Mouse (Mus musculus) midbrain, embryonic 15.5 days (tissue): ENCODE data around the gene Bscl2. TPM values are rescaled to one million over a fixed set of nuclear protein-coding genes. Genes with fewer than 3 reads are reported as not detected.

Experiments used
- microRNA-seq: library from miRNA; unstranded; fragments of <30 nt; microRNA quantifications from one replicate; pipeline ENCODE4, GENCODE M21; 2016
- polyA plus RNA-seq: library from polyadenylated mRNA; unstranded; fragments of >200 nt; fragmentation: Nextera tagmentation; extraction: Ambion mirVana; gene quantifications from 2 replicates; pipeline ENCODE4 v1.2.1, GENCODE M21; 2015

Bscl2 gene
- polyA plus RNA-seq, 1 experiment from 2014 or later, result 100 TPM

Small RNA genes lying within 50 kb of the gene (microRNA-seq; reads per million reads assigned to microRNA genes)
- gene Mir5136, result not detected

Other genes with a start within 250 kb of the Bscl2 start
- gene Slc22a8, start 246.2 kb upstream of the Bscl2 start, polyA plus RNA-seq, result 12.1 and 13.5 TPM in 2 replicates
- gene Slc22a6, start 219.4 kb upstream of the Bscl2 start, polyA plus RNA-seq, result 15.3 and 19.7 TPM in 2 replicates
- 0.81 and 0.86 TPM in 2 replicates for gene Chrm1, start 173.7 kb upstream of the Bscl2 start, polyA plus RNA-seq
- gene Slc3a2, start 114.1 kb upstream of the Bscl2 start, polyA plus RNA-seq, result 165 and 174 TPM in 2 replicates
- 100.0 and 103 TPM in 2 replicates for gene Wdr74, start 101.6 kb upstream of the Bscl2 start, polyA plus RNA-seq
- 1.5 and 1.7 TPM in 2 replicates for gene 1700092M07Rik, start 96.7 kb upstream of the Bscl2 start, polyA plus RNA-seq
- gene Stx5a, start 96.1 kb upstream of the Bscl2 start, polyA plus RNA-seq, result 121 and 123 TPM in 2 replicates
- gene Nxf1, start 80.4 kb upstream of the Bscl2 start, polyA plus RNA-seq, result 161 and 171 TPM in 2 replicates
- gene Tmem223, start 66.5 kb upstream of the Bscl2 start, polyA plus RNA-seq, result 212 and 213 TPM in 2 replicates
- gene Tmem179b, start 63.0 kb upstream of the Bscl2 start, polyA plus RNA-seq, result 27.1 and 31.8 TPM in 2 replicates
- gene Taf6l, start 51.0 kb upstream of the Bscl2 start, polyA plus RNA-seq, result 32.6 and 34.0 TPM in 2 replicates
- gene Polr2g, start 38.9 kb upstream of the Bscl2 start, polyA plus RNA-seq, result 129 and 132 TPM in 2 replicates
- gene Zbtb3, start 34.9 kb upstream of the Bscl2 start, polyA plus RNA-seq, result 8.4 and 8.7 TPM in 2 replicates
- gene Ttc9c, start 18.1 kb upstream of the Bscl2 start, polyA plus RNA-seq, result 59.8 and 60.4 TPM in 2 replicates
- 6.6 and 6.7 TPM in 2 replicates for gene Hnrnpul2, start 17.5 kb upstream of the Bscl2 start, polyA plus RNA-seq
- gene AC129217.1, start 7.7 kb upstream of the Bscl2 start, polyA plus RNA-seq, result not detected in 2 replicates
- 479 and 483 TPM in 2 replicates for gene Gng3, start 1.7 kb downstream of the Bscl2 start, polyA plus RNA-seq
- 1.1 and 1.4 TPM in 2 replicates for gene Lrrn4cl, start 13.3 kb downstream of the Bscl2 start, polyA plus RNA-seq
- 138 and 142 TPM in 2 replicates for gene Ubxn1, start 34.0 kb downstream of the Bscl2 start, polyA plus RNA-seq
- 61.4 and 62.7 TPM in 2 replicates for gene Uqcc3, start 43.5 kb downstream of the Bscl2 start, polyA plus RNA-seq
- 36.5 and 37.7 TPM in 2 replicates for gene Lbhd1, start 46.3 kb downstream of the Bscl2 start, polyA plus RNA-seq
- gene Gm49403, start 46.5 kb downstream of the Bscl2 start, polyA plus RNA-seq, result not detected in 2 replicates
- 40.2 and 44.3 TPM in 2 replicates for gene 1810009A15Rik, start 51.4 kb downstream of the Bscl2 start, polyA plus RNA-seq
- not detected in 2 replicates for gene Gm49416, start 51.5 kb downstream of the Bscl2 start, polyA plus RNA-seq
- gene Ints5, start 55.5 kb downstream of the Bscl2 start, polyA plus RNA-seq, result 36.4 and 38.4 TPM in 2 replicates
- gene Ganab, start 60.6 kb downstream of the Bscl2 start, polyA plus RNA-seq, result 88.8 and 90.7 TPM in 2 replicates
- gene B3gat3, start 82.9 kb downstream of the Bscl2 start, polyA plus RNA-seq, result 96.1 and 96.6 TPM in 2 replicates
- gene Rom1, start 91.9 kb downstream of the Bscl2 start, polyA plus RNA-seq, result 1.9 and 2.4 TPM in 2 replicates
- 10.5 and 13.4 TPM in 2 replicates for gene Eml3, start 92.1 kb downstream of the Bscl2 start, polyA plus RNA-seq
- gene Mta2, start 104.4 kb downstream of the Bscl2 start, polyA plus RNA-seq, result 119 and 121 TPM in 2 replicates
- 27.5 and 30.5 TPM in 2 replicates for gene Tut1, start 116.4 kb downstream of the Bscl2 start, polyA plus RNA-seq
- 287 and 295 TPM in 2 replicates for gene Eef1g, start 129.6 kb downstream of the Bscl2 start, polyA plus RNA-seq
- gene Ahnak, start 151.8 kb downstream of the Bscl2 start, polyA plus RNA-seq, result 4.9 and 5.9 TPM in 2 replicates